Mouse (Mus musculus): ENCODE measurements at regions not wholly inside any gene's neighbourhood (a gene's known extent, or its start where the extent isn't known, plus 50 kb on each side); places are given as distances from the start of the nearest gene placed in this dataset.

DNA sequence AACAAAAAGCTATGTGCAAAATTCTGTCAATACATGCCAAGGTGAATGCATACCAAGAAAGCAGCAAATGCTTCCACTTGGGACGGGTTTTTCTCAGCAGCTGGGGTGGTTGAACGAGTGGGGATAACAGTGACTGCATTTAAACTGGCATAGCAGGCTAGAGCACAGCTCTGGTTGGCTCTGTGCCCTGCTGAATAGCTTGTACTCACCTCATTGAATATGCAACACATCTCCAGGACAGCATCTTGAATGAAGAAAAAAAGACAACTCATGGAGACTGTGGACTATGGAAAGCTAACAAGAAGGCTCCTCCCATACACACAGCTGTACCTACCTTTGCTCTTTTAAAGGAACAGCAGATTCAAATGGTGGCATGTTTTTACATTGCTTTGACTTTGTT is 111.2 kb upstream of the Fbxo33 start:
- TF ChIP-seq CTCF (IDR thresholded peaks at IDR 0.05; ENCODE audit: low read depth) (no peak), EP300 (IDR thresholded peaks at IDR 0.05; ENCODE audit: low read depth) (no peak)

Data from heart, postnatal 0 days (tissue).